Mouse (Mus musculus) midbrain, embryonic 14.5 days (tissue): Measurements from ENCODE around the gene 4930402F06Rik. TPM values are rescaled to one million over a fixed set of nuclear protein-coding genes. Genes with fewer than 3 reads are reported as not detected.

ENCODE experiments used
- ATAC-seq: fragments of 200-750 bp; cut with Nextera tagmentation; 2 replicates; pipeline ENCODE4 v1.8.0; 2017; ENCODE audit warnings: moderate number of reproducible peaks, moderate library complexity; ENCODE audit not compliant: low FRiP score, low TSS enrichment
- DNase-seq: peaks from one replicate; pipeline ENCODE4 v3.0.0-alpha.2; 2015
- H3K27ac ChIP-seq: fragments of 300-500 bp; sonication (generic); replicated peaks from 2 replicates; pipeline ENCODE4 v1.5.1; 2014; ENCODE audit warnings: mild to moderate bottlenecking, low read depth, low read length, moderate library complexity
- H3K27me3 ChIP-seq: fragments of 300-500 bp; sonication (generic); 2 replicates; pipeline ENCODE4 v1.6.1; 2014; ENCODE audit warnings: low read length, control low read depth, mixed read lengths; ENCODE audit not compliant: control insufficient read depth, insufficient read depth
- H3K36me3 ChIP-seq: fragments of 300-500 bp; sonication (generic); 2 replicates; pipeline ENCODE4 v1.6.1; 2014; ENCODE audit warnings: low read length, control low read depth; ENCODE audit not compliant: control insufficient read depth, insufficient read depth
- H3K4me1 ChIP-seq: fragments of 300-500 bp; sonication (generic); 2 replicates; pipeline ENCODE4 v1.6.1; 2014; ENCODE audit warnings: mild to moderate bottlenecking, antibody characterized with exemption, low read length, control low read depth; ENCODE audit not compliant: control insufficient read depth, insufficient read depth
- H3K4me2 ChIP-seq: fragments of 300-500 bp; sonication (generic); 2 replicates; pipeline ENCODE4 v1.6.1; 2014; ENCODE audit warnings: mild to moderate bottlenecking, low read length, moderate library complexity
- H3K4me3 ChIP-seq: fragments of 300-500 bp; sonication (generic); replicated peaks from 2 replicates; pipeline ENCODE4 v1.5.1; 2014; ENCODE audit warnings: low read depth, low read length
- H3K9ac ChIP-seq: fragments of 300-500 bp; sonication (generic); replicated peaks from 2 replicates; pipeline ENCODE4 v1.6.1; 2014; ENCODE audit warnings: mild to moderate bottlenecking, low read length, moderate library complexity
- H3K9me3 ChIP-seq: fragments of 300-500 bp; sonication (generic); 2 replicates; pipeline ENCODE4 v1.6.1; 2016; ENCODE audit warnings: low read length, control low read depth, mixed read lengths; ENCODE audit not compliant: control insufficient read depth
- WGBS: fragments of 180-500 bp; shearing (Covaris S2); extraction: QIAGEN DNeasy Blood & Tissue Kit; methylation state at CpG from one replicate; pipeline ENCODE4 v1.1.7; 2014; 5-methylcytosine and 5-hydroxymethylcytosine counted together
- polyA plus RNA-seq: library from polyadenylated mRNA; unstranded; fragments of >200 nt; fragmentation: Nextera tagmentation; extraction: Ambion mirVana; gene quantifications from 2 replicates; pipeline ENCODE4 v1.2.1, GENCODE M21; 2014

4930402F06Rik gene
- polyA plus RNA-seq, 1 experiment from 2014 or later = not detected

DNA sequence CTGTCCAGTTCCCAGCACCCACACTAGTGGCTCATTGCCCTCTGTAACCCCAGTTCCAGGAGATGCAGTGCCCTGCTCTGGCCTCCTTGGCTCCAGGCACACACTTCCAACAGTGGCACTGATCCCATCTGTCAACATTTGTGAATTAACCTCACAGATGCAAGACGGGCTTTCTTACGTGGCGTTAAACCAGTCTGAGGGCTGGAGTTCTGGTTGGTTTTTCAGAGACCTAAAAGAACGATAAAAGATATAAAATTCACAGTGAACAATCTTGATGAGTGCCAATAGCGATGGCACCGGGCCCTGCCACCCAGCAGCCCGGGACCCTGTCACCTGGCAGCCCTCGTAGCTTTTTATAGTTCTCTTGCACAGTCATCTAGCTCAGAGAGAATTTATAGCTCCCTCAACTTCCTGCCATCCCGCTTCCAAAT, 11.5 kb downstream of the 4930402F06Rik start:
- Histone ChIP-seq H3K9me3 (no peaks in the 10 kb centered on the region), H3K27me3 (no peaks in the 10 kb centered on the region), H3K36me3 (no peaks in the 10 kb centered on the region), H3K9ac (no peak overlapping the region), H3K27ac (no peak overlapping the region), H3K4me2 (no peak overlapping the region), H3K4me1 (no peaks in the 10 kb centered on the region), H3K4me3 (no peak overlapping the region)
- WGBS = 83% methylated on average over 9 of the region's 9 CpGs
- no peak for ATAC-seq
- no peak for DNase-seq

DNA sequence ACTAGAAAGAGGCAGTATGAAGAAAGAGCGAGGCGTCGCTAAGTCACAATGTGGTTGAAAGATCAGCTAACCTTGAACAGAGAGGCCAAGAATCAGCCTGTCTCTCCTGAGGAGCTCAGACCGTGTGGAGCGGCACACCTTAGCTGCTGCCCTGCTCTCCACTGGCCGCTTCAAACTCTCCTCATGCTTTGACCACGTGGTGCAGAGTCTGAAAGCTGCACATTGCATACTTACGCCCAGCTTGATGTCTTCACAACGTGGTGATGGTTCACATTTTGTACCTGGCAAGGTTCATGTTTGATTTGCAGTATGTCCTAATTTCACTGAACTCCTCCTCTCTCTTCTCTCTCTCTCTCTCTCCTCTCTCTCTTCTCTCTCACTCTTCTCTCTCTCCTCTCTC, 17.7 kb downstream of the 4930402F06Rik start:
- no peak overlapping the region for H3K4me3 ChIP-seq
- H3K36me3 ChIP-seq = no peaks in the 10 kb centered on the region
- no peaks in the 10 kb centered on the region for H3K9me3 ChIP-seq
- no peak overlapping the region for H3K4me2 ChIP-seq
- H3K27ac ChIP-seq = no peak overlapping the region
- DNase-seq = no peak
- no peaks in the 10 kb centered on the region for H3K27me3 ChIP-seq
- H3K4me1 ChIP-seq = no peaks in the 10 kb centered on the region
- WGBS = 77% methylated on average over 9 of the region's 9 CpGs
- ATAC-seq = no peak
- no peak overlapping the region for H3K9ac ChIP-seq

DNA sequence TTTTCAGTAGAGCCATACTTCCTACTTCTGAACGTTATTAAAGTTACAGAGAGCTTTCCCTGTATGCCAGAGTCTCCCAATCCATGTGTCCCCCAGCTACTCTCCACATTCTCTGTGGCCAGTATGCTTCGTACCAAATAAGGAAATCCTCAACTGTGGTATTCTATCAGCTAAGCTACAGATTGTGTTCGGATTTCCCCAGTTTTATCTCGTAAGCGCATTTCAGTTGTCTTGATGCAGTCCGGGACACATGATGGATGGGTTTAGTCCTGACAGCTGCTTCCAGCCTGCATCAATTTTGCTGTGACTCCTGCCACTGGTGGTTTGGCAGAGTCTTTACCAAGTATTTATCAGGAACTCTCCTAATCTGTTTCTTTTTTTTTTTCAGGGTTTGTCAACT, 19.4 kb downstream of the 4930402F06Rik start:
- no peak overlapping the region for H3K27ac ChIP-seq
- no peak overlapping the region for H3K4me2 ChIP-seq
- no peaks in the 10 kb centered on the region for H3K36me3 ChIP-seq
- ATAC-seq (no peak), DNase-seq (no peak)
- H3K9ac ChIP-seq = no peak overlapping the region
- H3K9me3 ChIP-seq = no peaks in the 10 kb centered on the region
- no peak overlapping the region for H3K4me3 ChIP-seq
- no peaks in the 10 kb centered on the region for H3K27me3 ChIP-seq
- H3K4me1 ChIP-seq = no peaks in the 10 kb centered on the region
- WGBS = 81% methylated on average over 6 of the region's 6 CpGs

DNA sequence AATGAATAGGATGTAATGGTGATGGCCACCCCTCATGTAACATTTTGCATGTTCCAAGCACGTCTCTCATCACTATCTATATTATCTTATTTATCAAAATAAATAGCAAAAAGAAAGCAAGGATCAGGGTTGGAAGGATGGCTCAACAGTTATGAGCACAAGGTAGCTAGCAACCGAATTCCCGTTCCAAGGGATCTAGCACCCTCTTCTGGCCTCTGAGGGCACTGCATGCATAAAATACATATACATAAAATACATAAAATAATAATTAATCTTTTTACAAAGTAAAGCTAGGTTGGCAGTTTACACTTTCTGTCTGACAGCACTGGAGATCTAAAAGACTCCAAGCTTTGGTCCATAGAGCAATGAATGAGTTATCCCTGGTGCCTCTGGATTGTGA, 24.0 kb downstream of the 4930402F06Rik start:
- Histone ChIP-seq H3K4me3 (no peak overlapping the region), H3K4me2 (no peak overlapping the region), H3K27me3 (no peaks in the 10 kb centered on the region), H3K4me1 (no peaks in the 10 kb centered on the region), H3K27ac (no peak overlapping the region), H3K36me3 (no peaks in the 10 kb centered on the region), H3K9me3 (no peaks in the 10 kb centered on the region), H3K9ac (no peak overlapping the region)
- 7% methylated on average over 3 of the region's 3 CpGs for WGBS
- DNase-seq (peak; percentile 73), ATAC-seq (no peak)

- Histone ChIP-seq H3K4me1 (no peaks in the 10 kb centered on the region), H3K9me3 (no peaks in the 10 kb centered on the region), H3K27ac (no peak overlapping the region), H3K9ac (no peak overlapping the region), H3K4me3 (no peak overlapping the region), H3K36me3 (no peaks in the 10 kb centered on the region), H3K27me3 (no peaks in the 10 kb centered on the region), H3K4me2 (no peak overlapping the region)
- no peak for DNase-seq
- no peak for ATAC-seq
Observed at GRCm38 (mm10) chr2:35370686-35371085, 26.3 kb downstream of the 4930402F06Rik start.

- ATAC-seq = no peak
- Histone ChIP-seq H3K4me1 (no peaks in the 10 kb centered on the region), H3K4me3 (no peak within 1 kb of the TSS), H3K9me3 (peaks cover 2% of the 10 kb centered on the region; the same call in 1 of the 2 replicates), H3K36me3 (no peaks in the 10 kb centered on the region), H3K9ac (no peak within 1 kb of the TSS), H3K27me3 (no peaks in the 10 kb centered on the region), H3K27ac (no peak within 1 kb of the TSS), H3K4me2 (no peak within 1 kb of the TSS)
- no peak for DNase-seq
- 88% methylated on average over 2 of the region's 2 CpGs for WGBS
Observed at GRCm38 (mm10) chr2:35367629-35368028, 29.3 kb downstream of the 4930402F06Rik start, which contains the start of gene 4930568D16Rik. 4930568D16Rik (minus strand) TSS chr2:35367729.

DNA sequence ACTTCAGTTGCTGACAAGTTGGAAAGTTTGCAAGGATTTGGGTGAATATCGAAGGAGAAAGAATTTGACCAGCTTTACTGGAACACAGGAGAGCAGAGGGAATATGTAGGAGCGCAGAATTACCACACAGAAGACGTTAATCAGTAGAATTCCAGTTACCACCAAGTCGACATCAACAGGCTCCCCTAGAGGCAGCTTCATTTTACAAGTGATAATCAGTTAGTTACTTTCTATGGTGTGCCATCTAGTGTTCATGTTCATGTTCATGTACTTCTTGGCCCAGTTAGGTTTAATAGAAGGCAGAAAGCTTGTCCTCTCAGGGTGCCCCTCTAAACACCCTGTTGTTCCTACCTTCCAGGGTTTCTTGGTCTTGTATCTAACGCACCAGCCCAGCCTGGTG, 47.8 kb downstream of the 4930402F06Rik start:
- Histone ChIP-seq H3K4me2 (no peak overlapping the region), H3K4me3 (no peak overlapping the region), H3K4me1 (no peaks in the 10 kb centered on the region), H3K9ac (no peak overlapping the region), H3K9me3 (no peaks in the 10 kb centered on the region), H3K27ac (no peak overlapping the region), H3K36me3 (no peaks in the 10 kb centered on the region), H3K27me3 (no peaks in the 10 kb centered on the region)
- ATAC-seq (no peak), DNase-seq (peak; percentile 67)
- WGBS = 60% methylated on average over 5 of the region's 5 CpGs

DNA sequence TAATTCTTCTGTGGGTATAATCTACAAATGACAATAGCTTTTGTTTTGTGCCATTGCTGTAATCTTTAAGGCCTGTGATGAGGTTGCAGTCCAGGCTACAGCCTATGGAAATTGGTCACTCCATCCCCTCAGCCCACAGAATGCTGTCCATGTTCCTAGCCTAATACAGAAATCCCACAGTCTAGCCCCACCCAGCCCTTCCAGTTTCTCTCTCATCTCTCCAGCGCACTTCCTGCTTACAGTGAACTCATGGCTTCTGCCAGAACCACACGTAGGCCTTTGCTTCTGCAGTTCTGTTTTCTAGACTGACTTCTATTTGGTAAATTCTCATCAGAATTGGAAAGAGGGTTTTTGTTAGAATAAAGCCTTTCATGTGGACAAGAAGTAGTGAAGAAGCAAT, 51.0 kb downstream of the 4930402F06Rik start:
- 86% methylated on average over 2 of the region's 2 CpGs for WGBS
- no peaks in the 10 kb centered on the region for H3K36me3 ChIP-seq
- no peak overlapping the region for H3K4me3 ChIP-seq
- H3K9ac ChIP-seq = no peak overlapping the region
- DNase-seq = no peak
- H3K27ac ChIP-seq = no peak overlapping the region
- no peak overlapping the region for H3K4me2 ChIP-seq
- no peaks in the 10 kb centered on the region for H3K9me3 ChIP-seq
- ATAC-seq = no peak
- H3K4me1 ChIP-seq = no peaks in the 10 kb centered on the region
- no peaks in the 10 kb centered on the region for H3K27me3 ChIP-seq

GRCm38 (mm10) chr2:35342605-35343004, 54.4 kb downstream of the 4930402F06Rik start:
- WGBS = 86% methylated on average over 3 of the region's 3 CpGs
- Histone ChIP-seq H3K9me3 (no peaks in the 10 kb centered on the region), H3K4me3 (no peak overlapping the region), H3K9ac (no peak overlapping the region), H3K4me2 (no peak overlapping the region), H3K4me1 (no peaks in the 10 kb centered on the region), H3K27ac (no peak overlapping the region), H3K27me3 (no peaks in the 10 kb centered on the region), H3K36me3 (no peaks in the 10 kb centered on the region)
- DNase-seq = no peak
- ATAC-seq = no peak
